Mouse (Mus musculus): ENCODE results near the gene Ndufs3.
"Not testable (repeated sequence)": the region's sequence is repeated elsewhere in the genome, so short reads cannot be mapped to it uniquely, and the experiment has no call there.

Ndufs3 gene

GRCm38 (mm10) chr2:90906721-90907120, 2.1 kb upstream of the Ndufs3 start:
- no peak for ATAC-seq (ENCODE audit: low TSS enrichment)

- ATAC-seq (ENCODE audit: low TSS enrichment) = peak; percentile 11
These were observed 213 bp upstream of the Ndufs3 start for GRCm38 (mm10) chr2:90904856-90905224.

- ATAC-seq (ENCODE audit: low TSS enrichment) = no peak
These were observed 1.2 kb downstream of the Ndufs3 start for GRCm38 (mm10) chr2:90903398-90903797.

GRCm38 (mm10) chr2:90894299-90894677, 10.3 kb downstream of the Ndufs3 start:
- not testable (repeated sequence) for ATAC-seq (ENCODE audit: low TSS enrichment)

- ATAC-seq (ENCODE audit: low TSS enrichment) = no peak
These were observed 10.8 kb downstream of the Ndufs3 start for GRCm38 (mm10) chr2:90893673-90894298.

- peak; percentile 19; the same call in 1 of the 2 replicates for ATAC-seq (ENCODE audit: low TSS enrichment)
These were observed 14.8 kb downstream of the Ndufs3 start for GRCm38 (mm10) chr2:90889550-90890548.

GRCm38 (mm10) chr2:90887627-90888026, 17.0 kb downstream of the Ndufs3 start:
- no peak for ATAC-seq (ENCODE audit: low TSS enrichment)

GRCm38 (mm10) chr2:90886436-90886835, 18.2 kb downstream of the Ndufs3 start:
- ATAC-seq (ENCODE audit: low TSS enrichment) = peak; percentile 4; the same call in 1 of the 2 replicates

GRCm38 (mm10) chr2:90885218-90886041, 19.2 kb downstream of the Ndufs3 start, which contains the start of gene C1qtnf4:
TSS of gene C1qtnf4 (plus strand) at chr2:90885860.
- peak; percentile 21 for ATAC-seq (ENCODE audit: low TSS enrichment)

GRCm38 (mm10) chr2:90881824-90882223, 22.8 kb downstream of the Ndufs3 start:
- peak; percentile 55 for ATAC-seq (ENCODE audit: low TSS enrichment)

- no peak for ATAC-seq (ENCODE audit: low TSS enrichment)
These were observed 24.4 kb downstream of the Ndufs3 start for GRCm38 (mm10) chr2:90880144-90880785.

- ATAC-seq (ENCODE audit: low TSS enrichment) = no peak
These were observed 25.2 kb downstream of the Ndufs3 start for GRCm38 (mm10) chr2:90879419-90879818.

- ATAC-seq (ENCODE audit: low TSS enrichment) = peak; percentile 25; the same call in 1 of the 2 replicates
These were observed 26.9 kb downstream of the Ndufs3 start for GRCm38 (mm10) chr2:90877584-90878259.

- ATAC-seq (ENCODE audit: low TSS enrichment) = no peak
These were observed 29.4 kb downstream of the Ndufs3 start for GRCm38 (mm10) chr2:90875239-90875638.

- no peak for ATAC-seq (ENCODE audit: low TSS enrichment)
These were observed 30.6 kb downstream of the Ndufs3 start for GRCm38 (mm10) chr2:90874025-90874424.

- peak; percentile 58 for ATAC-seq (ENCODE audit: low TSS enrichment)
These were observed 33.3 kb downstream of the Ndufs3 start for GRCm38 (mm10) chr2:90871180-90871961.

- ATAC-seq (ENCODE audit: low TSS enrichment) = peak; percentile 68
These were observed 34.5 kb downstream of the Ndufs3 start for GRCm38 (mm10) chr2:90870136-90870601.

- ATAC-seq (ENCODE audit: low TSS enrichment) = peak; percentile 39
These were observed 38.1 kb downstream of the Ndufs3 start for GRCm38 (mm10) chr2:90866524-90866923.

- ATAC-seq (ENCODE audit: low TSS enrichment) = 0 out of 2 replicates have a peak, but pooled peaks have one; percentile 25
These were observed 40.4 kb downstream of the Ndufs3 start for GRCm38 (mm10) chr2:90864184-90864583.

GRCm38 (mm10) chr2:90861486-90861885, 43.1 kb downstream of the Ndufs3 start:
- no peak for ATAC-seq (ENCODE audit: low TSS enrichment)
